Mouse (Mus musculus): ENCODE measurements at regions not wholly inside any gene's neighbourhood (a gene's known extent, or its start where the extent isn't known, plus 50 kb on each side); places are given as distances from the start of the nearest gene placed in this dataset.
A peak's percentile ranks its signal among the peaks of the same experiment; 100 is the strongest.
"Not testable (repeated sequence)": the region's sequence is repeated elsewhere in the genome, so short reads cannot be mapped to it uniquely, and the experiment has no call there.

DNA sequence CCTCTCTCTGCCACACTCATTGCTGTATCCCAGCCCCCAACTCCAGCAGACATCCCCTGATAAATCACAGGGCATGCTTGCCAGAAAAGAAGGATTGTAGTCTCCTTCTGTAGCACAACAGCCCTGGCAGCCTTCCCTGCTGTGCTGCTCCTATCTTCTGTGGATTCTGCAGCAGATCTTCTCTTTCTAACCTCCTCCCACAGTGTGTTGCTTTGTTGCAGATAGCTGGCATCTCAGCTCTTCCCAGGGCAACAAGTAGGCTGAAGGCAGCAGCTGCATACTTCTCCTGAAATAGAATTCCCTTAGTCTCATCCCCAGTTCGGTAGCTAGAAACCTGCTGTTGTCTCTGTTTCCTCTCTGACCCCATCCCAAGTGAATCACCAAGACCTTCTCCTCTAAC, 77.7 kb downstream of the Amer1 start:
- no peak for DNase-seq (ENCODE audit: low read depth, low spot score)

DNA sequence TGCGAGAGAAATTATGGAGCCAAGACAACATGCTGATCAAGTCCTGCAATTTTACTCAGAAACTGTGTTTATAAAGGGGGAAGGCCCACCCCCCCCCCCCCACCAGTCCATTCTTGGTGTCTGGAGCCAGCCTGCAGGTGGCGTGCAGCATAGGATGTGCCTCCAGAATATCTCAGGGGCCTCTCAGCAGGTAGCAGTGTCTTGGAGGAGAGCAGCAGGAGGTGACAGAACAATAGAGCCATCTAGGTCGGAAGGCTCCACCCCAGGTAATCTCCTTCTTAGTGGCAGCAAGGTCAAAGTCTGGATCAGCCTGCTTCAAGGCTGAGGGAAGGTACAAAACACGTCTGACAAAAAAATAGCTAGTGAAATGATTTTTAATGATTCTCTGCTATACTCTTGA, 79.3 kb downstream of the Amer1 start:
- DNase-seq (ENCODE audit: low read depth, low spot score), result not testable (repeated sequence)

DNA sequence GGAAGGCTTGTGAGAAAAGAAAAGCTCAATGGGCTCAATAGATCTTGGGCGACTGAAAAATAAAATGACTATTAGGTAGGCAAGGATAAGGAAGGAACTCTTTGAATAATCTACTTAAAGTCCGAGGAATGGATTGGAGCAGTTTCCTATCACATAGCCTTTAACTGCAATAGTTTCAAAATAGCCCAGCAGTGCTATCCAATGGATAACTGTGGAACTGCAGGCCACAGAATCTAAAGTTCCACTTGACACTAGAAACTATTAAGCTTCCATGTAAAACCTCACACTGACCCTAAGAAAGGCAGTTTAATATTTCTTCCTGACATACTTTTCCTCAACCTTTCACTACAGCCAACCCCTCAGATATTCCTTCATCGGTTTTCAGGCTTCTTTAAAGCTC, 85.6 kb downstream of the Amer1 start:
- peak; percentile 53 for DNase-seq (ENCODE audit: low read depth, low spot score)

Measured in 3T3-L1 (cell line).